Mouse (Mus musculus) spleen, adult 12 weeks (tissue): ENCODE results near the gene Tbx3.

Experiments
- DNase-seq: peaks from one replicate; pipeline ENCODE4 v3.0.0; 2022; ENCODE audit warnings: low spot score

Gene Tbx3

DNA sequence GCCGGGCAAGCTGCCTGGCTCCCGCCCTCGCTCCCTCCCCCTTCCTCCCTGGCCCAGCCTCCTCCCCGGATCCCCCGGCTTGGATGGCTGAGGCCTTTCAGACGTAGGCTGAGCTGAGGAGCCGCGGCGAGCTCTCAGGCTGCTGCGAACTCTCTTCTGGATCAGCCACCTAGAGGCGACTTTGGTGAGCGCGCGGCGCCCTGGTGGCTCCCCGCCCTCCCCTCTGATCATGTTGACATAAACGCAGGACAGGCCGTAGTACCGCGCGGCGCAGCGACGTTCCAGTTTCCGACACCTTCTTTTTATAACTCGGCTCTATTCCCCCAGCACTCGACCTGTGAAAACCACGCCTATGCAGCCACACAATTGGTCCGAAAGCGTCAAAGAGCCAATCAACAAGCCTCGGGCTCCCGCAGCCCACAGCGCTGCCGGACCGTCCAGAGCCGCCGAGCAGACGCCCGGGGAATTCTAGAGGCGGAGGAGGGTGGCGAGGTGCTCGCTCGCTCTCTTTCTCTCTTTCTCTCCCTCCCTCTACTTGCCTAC lies at the start of gene Tbx3:
Gene Tbx3 (plus strand): TSS at position 104 of the 543 bp plus-strand sequence.
- DNase-seq, result no peak

DNA sequence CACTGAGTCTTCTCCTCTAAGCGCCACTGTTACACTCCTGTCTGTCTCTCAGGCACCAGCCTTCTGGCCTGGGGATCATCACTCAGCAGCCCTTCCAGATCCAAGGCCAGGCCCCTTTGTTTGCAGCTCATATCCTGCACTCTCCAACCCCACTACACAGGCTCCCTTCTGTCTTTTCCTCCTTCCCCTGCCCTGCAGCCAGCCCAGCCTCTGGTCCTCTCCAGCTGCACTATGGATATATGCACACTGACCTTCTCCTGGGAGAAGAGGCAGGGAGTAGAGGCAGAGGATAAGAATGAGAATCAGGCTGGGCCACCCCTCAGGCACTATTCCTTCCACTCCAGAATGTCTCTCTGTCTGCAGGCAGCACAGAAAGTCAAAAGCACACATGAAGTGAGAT lies 48.4 kb upstream of the Tbx3 start:
- DNase-seq, result no peak

DNA sequence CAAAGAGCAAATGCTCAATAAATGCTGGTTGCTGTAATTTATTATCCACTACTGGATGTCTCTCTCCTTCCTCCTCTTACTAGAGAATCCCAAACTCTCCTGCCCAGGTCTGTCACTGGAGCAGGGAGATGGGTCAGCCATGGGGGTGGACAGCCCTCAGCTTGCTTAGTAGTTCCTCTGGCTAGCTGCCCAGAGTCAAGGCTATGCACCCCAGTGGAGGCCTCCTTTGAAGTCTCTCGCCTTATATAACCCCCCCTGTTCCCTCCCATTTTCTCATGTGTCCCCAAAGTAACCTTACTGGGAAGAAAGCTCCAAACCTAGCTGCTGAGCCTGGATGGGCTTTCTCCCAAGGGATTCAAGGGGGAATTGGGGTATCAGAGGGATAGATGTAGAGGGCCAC lies 45.9 kb upstream of the Tbx3 start:
- DNase-seq, result no peak

DNA sequence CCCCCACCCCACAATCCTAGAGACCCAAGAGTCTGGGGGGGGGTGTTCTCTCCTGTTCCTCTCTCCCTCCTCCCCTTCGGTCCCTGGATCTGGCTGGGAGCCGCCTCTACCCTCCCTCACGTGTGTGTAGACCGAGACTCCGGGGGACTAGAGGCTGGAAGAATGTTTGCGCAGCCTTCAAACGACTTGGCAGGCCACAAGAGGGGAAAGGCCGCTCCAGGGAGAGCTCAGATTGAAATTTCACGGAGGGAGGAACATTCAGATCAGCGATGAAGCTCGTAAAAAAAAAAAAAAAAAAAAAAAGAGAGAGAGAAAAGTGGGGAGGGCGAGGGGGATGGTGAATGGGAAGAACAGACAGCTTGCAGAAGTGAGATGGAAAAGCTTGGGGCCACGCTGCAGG lies 44.9 kb upstream of the Tbx3 start:
- no peak for DNase-seq

DNA sequence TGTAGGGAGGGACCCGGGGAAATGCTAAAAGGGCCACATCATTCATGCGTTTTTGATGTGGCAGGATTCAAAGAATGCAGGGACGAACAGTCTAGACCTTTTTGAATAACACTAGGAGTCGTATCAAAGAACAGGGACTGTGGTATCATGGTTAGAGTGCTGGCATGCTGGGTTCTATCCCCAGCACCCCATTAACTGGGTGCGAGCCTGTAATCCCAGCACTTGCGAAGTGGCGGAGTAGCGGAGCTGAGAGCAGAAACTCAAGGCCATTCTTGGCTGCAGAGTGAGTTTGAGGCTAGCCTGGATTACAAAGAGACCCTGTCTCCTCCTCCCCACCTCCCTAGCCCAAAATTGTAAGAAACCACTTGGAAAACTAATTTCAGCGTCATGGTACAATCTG lies 44.3 kb upstream of the Tbx3 start:
- DNase-seq, result no peak

DNA sequence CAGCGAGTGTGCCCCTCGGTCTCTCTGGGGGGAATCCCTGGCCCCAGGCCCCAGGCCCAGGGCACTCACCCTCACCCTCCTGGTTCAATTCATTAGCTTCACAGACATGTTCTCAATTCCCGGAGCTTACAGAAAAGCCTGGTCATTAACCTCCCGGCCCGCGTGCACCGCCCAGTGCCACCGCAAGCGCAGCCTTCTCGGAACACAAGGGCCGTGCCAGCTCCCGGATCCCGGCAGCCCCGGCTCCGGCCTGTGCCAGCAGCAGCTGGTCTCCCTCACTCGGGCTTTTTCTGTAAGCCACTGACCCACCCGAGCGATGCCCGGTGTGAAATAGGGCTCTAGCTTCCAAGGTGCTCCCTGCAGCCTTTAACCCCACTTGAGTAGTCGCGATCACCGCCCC lies 43.8 kb upstream of the Tbx3 start:
- no peak for DNase-seq

DNA sequence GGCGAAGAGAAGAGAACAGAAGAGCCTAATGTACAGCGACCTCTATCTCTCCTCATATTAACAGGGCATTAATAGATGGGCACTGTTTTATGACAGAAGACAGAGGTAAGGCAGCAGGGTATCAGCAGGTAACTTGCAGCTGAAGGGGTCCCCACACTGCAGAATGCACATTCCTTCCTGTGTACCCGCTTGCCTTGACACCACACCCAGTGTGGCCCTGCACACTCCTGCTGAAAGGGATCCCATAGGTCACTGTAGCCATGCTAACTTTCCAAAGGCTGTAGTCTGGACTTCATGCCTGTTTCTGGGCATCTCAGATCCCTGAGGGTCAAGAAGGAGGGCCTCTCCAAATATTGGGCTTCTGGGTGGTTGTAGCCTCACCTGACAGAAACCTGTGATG lies 42.4 kb upstream of the Tbx3 start:
- DNase-seq, result no peak

DNA sequence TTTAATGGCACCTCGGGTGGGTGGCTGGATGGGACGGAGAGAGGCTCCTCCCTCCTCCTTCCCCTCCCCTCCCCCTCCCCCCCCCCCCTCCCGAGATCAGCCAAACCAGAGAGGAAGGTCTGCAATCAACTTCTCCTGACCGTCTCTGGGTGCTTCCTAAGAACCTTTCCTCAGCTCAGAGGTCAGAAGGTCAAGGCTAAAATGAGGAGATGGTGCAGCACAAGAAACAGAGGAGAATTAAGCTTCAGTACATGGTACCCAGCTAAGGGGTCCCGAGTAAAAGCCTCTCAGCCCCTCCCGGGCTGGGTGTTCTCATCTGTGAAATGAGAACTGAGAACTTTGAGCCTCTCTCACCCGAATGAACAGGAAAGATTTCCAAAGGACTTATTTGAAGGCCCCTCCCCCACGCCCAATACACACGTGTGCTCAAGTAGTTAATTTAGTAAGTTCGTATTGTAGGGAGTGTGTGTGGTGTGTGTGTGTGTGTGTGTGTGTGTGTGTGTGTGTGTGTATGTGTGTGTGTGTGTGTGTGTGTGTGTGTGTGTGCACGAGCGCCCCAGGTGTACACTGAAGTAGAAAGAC lies 41.6 kb upstream of the Tbx3 start:
- no peak for DNase-seq

DNA sequence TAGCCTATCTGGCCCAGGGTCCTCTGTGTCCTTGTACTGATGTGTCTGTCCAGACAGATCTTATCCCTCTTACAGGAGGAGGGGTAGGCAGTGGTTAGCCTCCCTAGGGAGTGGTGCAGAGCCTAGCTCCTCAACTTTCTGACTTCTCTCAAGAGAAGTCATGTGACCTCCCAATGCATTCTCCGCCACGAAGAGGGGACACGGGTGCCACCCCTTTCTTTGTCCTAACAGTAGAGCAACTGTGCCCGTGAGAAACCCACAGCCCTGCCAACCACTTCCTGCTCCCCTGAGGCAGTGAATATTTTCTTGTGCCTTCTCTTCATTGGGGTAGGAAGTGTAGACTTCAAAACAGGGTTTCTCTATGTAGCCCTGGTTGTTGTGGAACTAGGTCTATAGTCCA lies 36.9 kb upstream of the Tbx3 start:
- DNase-seq, result no peak

DNA sequence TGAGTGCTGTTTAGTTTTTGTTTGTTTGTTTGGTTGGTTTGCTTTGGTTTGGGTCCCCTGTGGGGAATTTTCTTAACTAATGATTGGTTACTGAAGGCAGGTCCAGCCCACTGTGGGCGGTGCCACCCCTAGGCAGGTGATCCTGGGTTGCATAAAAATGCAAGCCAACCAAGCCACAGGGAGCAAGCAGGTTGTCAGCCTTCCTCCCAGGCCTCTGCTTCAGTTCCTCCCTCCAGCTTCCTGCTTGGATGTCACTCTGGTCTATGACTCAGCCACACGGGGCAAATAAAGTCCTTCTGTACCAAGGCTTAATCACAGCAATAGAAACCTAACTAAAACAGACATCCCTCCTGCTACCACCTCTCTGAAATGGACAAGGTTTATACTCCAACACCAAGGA lies 35.6 kb upstream of the Tbx3 start:
- no peak for DNase-seq

DNA sequence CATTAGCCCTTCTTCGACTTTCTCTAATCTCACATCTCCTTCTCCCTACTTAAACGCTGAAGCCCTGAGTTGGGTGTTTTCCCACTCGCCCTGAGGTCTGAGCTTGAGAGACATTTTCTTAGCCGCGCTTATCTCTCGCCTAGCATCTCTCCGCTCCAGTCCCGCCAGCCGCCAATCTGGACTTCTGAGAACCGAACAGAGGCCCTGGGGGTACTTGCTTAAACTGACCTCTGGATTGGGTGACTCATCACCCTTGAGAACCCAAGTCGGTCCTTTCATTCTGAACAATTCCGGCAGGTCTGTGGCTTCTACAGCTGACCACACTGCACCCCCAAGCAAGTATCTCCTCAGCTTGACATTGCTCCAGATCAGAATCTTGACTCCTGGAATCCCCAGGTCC lies 32.2 kb upstream of the Tbx3 start:
- no peak for DNase-seq

DNA sequence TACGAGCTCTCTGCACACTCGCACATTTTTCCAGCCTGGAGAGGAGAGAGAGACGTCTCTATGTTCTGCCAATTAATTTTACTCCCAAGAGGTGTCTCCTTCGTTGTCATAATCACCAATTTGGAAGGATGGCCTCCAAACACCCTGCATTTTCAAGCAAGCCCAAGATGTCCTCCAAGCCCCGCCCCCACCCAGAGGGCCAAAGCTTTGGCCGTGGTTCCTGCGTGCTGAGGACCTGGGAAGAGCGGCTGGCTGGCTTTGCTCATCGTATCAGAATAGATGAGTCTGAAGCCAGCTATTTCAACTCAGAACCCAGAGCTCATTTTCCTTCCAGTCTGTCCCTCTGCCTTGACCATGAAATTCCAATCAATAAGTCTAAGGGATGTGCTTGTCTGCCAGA lies 29.4 kb upstream of the Tbx3 start:
- DNase-seq, result no peak

DNA sequence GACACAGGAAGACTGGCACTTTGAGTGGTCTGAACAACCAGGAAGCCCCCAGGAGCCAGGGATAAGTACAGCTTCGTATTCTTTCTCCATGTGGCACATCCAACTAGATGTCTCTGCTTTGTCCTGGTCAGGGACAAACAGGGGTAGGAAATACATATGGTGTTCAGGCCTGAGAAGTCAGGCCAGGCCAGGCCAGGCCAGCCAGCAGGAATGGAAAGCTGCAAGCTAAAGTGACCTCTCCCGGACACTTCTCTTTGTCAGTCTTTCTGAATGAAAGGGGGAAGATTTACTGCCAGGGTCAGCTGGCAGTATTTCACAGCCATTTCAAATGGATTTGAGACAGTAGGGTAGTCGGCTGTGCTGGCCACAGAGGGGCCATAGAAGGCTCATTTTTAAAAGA lies 28.8 kb upstream of the Tbx3 start:
- no peak for DNase-seq

DNA sequence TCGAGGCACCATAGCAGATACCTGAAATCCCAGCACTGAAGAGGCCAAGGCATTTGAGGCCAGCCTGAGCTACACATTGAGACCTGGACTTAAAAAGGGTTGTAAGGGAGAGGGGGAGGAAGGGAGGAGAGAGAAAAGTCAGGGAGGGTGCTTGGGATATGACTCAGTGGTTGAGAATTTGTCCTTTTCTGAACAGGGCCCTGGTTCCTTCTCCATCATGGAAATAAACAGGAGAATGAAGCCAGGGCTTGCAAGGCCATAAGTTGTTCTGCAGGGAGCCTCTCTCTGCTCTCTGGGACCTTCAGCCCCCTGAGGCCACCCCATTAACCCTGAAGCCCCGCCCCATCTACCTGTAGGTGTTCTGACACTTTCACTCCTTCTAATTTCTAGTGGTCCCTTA lies 23.5 kb upstream of the Tbx3 start:
- DNase-seq, result no peak

DNA sequence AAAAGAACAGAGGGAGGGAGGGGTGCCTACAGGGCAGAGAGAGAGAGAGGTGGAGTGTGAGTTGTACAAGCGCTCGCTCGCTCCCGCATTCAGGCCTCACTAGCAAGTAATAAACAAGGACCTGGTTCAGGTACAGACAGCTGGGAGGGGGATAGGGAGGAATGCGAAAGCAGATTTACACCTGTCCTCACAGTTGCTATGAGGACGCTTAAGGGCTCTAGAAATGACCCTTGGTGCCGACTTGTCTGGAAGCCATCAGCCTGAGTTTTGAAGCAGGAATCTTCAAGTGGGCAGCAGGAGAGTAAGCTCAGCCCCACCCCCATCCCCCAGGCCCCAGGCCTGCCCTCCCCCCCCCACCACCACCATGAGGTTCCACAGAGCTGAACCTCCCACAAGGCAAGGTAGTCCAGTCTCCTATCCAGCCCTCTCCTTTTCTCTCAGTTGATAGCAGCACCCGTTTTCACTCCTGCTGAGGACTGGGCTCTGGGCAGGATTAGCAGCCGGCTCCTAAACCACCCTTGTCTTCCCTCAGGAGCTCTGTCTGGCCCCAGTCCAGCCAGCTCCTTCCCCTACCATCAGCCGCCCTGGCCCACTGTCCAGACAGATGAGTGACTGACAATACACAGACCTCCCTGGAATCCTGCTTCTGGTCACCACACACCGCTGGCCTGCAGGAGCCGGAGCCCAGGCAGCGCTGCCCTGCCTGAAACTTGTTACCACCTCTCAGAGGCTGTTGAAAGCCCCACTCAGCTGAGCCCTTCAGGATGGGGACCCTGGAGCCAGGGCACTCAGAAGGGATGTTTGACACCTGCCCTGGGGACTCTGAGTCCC lies 19.1 kb upstream of the Tbx3 start:
- no peak for DNase-seq

DNA sequence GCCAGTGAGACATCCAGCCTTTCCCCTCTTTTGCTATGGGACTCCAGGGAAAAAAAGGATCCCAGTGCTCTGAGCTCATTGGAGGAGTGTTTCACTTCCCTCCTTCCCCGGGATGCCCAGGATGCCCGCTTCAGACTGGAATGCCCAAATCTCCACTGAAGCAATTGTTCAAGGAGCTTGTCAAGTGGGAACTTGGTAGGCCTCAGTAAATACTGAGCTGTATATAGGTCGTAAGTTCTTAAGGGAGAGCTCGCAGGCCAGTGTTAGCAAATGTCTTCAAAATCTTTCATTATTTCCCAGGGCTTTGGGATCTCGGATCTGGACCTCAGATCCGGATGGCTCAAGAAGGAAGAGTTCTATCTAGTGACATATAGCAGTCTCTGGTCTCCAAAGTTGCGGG lies 14.1 kb upstream of the Tbx3 start:
- DNase-seq, result no peak

DNA sequence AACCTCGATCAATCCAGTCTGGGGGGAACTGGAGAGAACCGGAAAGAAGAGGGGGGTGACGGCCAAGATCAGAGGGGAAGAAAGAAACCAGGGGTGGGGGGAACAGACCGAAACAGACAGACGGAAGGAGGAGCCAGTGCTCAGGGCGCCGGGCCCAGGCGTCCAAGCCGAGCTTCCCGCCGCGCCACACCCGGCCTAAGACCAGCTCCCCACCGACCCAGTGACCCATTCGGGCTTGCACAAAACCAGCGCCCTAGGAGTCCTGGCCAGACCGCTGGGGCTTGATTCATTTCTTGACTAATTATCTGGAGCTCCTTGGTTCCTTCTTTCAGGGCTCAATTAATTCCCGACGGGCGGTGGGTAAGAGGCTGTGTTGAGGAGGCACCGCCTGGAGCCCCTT lies 13.6 kb upstream of the Tbx3 start:
- DNase-seq, result no peak

DNA sequence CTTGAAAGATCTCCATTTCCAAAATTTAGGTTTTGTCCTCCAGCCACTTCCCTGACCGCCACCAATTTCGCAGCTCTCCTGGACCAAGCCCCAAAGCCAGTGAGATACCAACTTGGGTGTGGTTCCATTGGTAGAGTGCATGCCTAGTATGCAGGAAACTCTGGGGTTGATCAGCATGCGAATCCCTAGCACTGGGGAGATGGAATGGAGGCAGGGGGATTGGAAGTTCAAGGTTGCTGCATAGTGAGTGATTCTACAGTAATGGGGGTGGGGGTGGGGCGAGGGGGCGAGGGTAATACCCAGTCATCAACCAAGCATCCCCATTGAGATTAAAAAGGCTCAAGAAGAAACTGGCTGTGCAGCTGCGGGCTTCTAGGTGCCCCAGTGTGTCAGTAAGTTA lies 13.1 kb upstream of the Tbx3 start:
- DNase-seq, result no peak

DNA sequence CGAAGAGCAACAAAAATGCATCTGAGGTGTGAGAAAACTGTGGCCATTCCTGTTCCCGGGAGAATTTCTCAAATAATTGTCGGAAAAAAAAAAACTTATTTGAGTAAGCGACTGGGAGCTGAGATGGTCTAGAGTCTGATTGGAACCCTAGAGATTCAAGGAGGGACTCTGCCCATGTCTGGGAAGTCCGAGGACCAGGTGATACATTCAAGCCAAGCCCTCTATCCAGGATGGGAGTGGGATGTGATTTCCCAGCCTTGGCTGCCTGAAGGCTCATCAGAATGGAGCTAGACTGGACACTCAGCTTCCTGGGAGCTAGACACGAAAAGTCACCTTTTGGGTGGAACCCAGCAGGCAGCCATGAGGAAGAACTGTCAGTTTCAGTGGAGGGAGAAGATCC lies 12.7 kb upstream of the Tbx3 start:
- DNase-seq, result no peak

DNA sequence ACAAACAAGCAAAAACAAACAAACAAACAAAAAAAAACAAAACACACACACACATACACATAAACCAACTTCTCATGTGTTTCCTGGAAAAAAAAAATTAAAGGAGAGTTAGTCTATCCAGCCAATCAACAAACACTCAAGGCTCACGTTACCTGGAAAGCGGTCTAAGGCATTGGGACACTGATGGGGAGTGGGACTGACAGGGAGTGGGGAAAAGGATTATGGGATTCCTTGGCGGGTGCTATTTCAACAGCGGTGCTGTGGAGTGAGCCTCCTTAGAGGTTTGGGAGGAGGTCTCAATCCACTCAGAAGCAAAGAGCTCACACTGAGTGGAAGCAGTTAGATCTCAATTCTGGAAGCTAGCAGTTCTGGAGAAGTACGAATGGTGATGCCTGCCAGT lies 12.1 kb upstream of the Tbx3 start:
- DNase-seq, result no peak

DNA sequence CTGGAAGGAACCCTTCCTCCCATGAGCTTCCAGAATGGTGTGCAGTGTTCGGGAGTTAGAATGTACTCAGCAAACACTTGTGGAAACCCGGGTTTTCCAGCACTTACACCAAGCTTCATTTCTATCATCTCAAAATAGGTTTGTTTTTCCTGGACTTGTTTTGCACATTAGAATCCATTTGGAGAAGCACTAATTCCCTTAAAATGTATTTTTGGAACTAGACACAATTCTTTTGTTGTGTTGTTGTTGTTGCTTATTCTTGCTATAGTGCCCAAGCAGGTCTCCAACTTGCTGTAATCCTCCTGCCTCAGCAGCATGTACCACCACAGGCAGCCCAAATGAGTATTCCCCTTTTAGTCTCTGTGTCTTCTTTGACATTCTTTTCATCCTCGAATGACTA lies 11.4 kb upstream of the Tbx3 start:
- no peak for DNase-seq

DNA sequence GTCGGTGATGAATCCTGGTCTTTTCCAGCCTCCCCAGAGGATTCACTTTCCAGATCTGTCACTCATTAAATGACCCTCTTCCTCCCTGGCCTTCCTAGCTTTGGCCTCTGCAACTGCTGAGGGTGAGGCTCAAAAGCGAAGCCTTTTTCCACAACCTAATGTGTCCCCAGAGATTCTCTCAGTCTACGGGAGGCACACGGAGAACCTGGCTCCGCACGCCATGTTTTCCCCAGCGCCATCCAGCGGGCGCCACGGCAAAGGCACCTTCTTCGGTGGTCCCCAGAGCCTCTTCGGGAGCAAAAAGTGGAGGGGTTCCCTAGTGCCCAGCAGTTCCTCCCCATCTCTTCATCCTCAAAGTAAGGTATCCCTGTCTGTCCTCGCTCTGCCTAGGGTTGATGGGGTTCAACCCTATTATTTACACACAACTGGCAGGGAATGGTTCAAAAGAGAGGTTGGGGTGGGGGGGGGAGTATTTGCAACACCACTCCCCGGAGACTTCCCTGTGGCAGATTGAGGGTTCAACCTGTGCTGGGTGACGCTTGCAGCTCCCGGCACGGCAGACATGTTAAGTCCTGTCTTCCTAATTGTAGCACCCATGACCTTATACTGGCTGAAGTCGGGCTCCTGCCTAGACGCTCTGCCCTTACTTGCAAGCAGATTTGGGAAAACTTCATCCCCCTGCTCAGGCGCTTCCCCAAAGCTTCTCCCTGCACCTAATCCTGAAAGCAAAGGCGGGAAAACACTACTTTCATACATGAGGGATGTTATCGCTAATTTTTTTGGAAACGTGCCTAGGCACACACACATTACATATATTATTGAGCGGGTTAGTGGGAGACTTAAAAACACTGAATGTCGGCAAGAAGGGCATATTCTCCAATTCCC lies 9.7 kb upstream of the Tbx3 start:
- DNase-seq, result no peak

DNA sequence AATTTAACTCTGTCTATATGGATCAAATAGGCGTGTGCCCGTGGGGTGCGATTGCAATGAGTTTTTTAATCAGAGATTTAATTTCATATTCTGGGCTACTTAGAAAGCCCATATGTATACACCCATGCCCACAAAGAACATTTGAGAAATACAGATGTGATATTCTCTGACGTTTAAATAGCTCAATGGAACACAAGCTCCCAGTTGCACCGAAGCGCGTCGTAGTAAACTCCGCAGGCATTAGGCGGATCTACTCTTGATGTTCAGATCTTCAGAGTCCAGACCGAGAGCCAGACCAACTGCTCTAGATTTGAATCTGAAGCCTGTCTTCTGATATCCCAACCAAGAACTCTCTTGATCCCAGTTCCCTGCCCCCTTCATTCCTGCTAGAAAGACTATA lies 9.0 kb upstream of the Tbx3 start:
- no peak for DNase-seq
